Mouse (Mus musculus): ENCODE data around the gene Tor1a.
"Not testable (repeated sequence)": the region's sequence is repeated elsewhere in the genome, so short reads cannot be mapped to it uniquely, and the experiment has no call there.

The Tor1a gene

DNA sequence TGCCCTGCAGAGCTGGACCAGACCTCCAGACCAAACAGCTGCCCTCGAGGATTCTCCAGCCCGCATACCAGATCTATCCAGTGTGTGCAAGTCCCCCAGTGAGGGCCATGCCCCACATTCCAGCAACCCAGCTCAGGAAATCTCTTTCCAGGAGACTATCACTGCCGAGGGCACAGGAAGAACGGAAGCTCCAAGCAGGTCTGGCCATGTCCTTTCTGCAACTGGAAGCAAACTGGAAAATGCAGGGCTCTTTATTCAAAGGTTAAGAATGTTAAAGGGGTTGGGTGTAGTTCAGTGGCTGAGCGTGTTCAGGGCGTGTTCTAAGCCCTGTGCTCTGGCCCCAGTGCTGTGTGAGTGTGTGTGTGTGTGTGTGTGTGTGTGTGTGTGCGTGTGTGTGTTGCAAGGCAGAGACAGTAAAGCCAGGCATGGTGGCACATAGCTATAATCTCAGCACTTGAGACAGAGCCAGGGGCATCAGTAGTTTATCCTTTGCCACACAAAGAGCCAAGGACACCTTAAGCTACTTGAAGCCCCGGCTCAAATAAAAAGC lies 48.9 kb downstream of the Tor1a start:
- no peak for DNase-seq (ENCODE audit: low read depth, low spot score)

DNA sequence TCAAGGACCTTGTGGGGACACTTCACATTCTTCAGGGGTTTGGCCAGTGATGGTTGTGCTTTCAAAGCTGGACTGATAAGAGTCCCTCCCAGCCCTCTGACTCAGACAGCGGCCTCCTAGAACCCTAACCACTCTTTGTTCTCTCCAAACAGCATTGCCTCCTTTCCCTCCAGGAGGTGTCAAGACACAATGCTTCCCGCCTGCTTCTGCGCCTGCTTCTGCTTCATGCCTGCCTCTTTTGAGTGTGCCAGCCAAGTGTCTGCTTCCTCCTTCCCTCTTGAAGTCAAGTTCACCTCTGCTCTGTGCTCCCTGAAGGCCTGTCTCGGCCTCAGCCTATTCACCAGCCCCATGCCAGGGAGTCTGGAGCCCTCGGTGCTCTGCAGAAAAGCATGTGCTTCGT lies 49.6 kb downstream of the Tor1a start:
- DNase-seq (ENCODE audit: low read depth, low spot score), result no peak

DNA sequence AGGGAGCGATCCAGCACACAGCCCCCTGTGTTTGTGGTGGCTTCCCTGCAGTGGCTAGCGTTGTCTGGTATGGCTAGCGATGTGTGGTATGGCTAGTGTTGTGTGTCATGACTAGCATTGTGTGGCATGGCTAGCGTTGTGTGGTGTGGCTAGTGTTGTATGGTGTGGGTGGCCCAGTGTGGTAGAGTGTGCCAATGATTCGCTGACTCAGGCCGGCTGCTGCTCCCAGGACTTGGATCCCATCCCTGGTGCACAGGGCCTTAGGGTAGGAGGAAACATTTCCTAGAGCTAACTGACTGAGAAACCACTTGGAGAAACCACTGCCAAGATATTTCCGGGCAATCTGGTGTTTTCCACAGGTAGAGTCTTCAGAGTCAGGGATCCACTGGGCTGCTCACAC lies 50.1 kb downstream of the Tor1a start:
- no peak for DNase-seq (ENCODE audit: low read depth, low spot score)

GRCm38 (mm10) chr2:30915933-30916332 lies 51.8 kb downstream of the Tor1a start:
- not testable (repeated sequence) for DNase-seq (ENCODE audit: low read depth, low spot score)

- DNase-seq (ENCODE audit: low read depth, low spot score), result no peak
Observed at GRCm38 (mm10) chr2:30915376-30915775, 52.4 kb downstream of the Tor1a start.

DNA sequence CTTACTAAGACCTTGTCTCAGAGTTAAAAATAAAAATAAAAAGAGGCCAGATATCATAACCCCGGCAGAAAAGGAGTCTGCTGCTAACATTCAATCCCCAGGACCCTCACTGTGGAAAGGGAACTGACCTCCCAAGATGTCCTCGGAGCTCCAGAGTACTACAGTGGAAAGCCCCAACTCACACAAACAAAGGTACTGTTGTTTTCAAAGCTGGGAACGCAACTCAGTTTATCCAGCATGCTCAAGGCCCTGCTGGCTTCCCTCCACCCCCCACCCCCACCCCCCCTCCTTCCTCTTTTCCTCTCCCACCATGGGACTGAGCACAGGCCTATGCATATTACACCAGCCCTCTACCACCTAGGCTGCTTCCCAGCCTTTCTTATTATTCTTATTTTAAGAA lies 52.9 kb downstream of the Tor1a start:
- DNase-seq (ENCODE audit: low read depth, low spot score), result no peak

- DNase-seq (ENCODE audit: low read depth, low spot score), result no peak
Observed at GRCm38 (mm10) chr2:30913022-30913421, 54.7 kb downstream of the Tor1a start.

GRCm38 (mm10) chr2:30912291-30912773 lies 55.4 kb downstream of the Tor1a start:
- no peak for DNase-seq (ENCODE audit: low read depth, low spot score)

Data from CD4-positive, CD25-positive, alpha-beta regulatory T cell, adult 2 months (primary cell).